Mouse (Mus musculus): Measurements from ENCODE around the gene Smim1. TPM values are rescaled to one million over a fixed set of nuclear protein-coding genes. Genes with fewer than 3 reads are reported as not detected.

Gene Smim1
- polyA plus RNA-seq (2017; shearing (Covaris generic)) = 0.18 TPM

DNA sequence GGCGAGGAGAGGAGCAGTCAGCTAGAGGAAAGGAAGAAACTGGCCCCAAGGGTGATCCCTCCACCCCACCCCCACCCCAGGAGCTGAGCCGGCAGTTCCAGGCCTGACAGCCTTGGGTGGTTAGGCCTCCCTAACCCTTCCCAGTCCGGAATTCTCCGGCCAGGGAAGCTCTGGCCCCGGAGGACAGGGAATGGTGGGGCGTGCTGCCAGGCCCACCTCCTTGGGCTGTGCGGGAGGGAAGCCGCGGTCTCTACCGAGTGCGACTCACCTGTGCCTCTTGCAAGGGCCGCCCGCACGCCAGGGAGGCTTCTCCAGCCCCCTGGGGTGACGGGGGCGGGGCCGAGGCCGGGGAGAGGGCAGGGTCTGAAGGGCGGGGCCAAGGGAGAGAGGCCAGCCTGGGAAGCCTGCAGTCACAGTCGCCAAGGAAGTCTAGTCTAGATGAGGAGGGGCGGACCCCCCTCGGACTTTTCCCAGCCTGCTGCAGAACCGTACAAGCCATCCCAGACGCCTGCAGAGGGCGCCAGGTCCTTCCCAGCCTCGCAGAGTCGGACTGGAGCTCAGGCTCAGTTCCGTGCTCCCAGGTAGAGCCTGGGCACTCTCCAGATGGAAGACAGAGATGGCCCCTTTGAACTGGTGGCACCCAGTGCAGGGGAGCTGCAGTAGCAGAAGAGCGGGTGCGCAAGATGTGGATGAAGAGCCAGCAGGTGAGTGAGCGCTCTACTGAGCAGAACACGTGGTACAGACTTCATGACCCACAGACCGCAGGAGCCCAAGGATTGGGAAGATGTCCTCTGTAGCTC, at the start of gene Smim1:
Gene Smim1 (minus strand): TSS at position 590 of the 800 bp plus-strand sequence.

DNA sequence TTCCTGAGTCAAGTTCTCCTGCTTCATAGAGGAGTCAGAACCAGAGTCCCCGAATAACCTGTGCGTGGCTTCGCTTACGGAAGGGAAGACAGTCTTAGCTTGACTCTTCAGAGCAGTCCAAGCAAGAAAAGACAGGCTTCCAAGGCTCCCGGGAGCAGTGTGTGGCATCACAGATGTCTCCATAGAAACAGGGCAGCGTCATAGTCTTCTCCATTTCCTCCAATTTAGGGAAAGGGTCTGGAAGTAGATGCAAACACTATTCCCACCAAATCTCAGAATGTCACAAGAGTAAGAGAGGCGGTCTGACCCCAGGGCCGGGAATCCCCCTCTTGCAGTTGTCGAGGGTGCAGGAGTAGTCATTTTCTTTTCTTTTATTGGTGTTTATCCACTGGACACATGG, 16.5 kb upstream of the Smim1 start, which contains the start of gene Ccdc27:
Gene Ccdc27 (minus strand): TSS at position 101 of the 400 bp plus-strand sequence.

DNA sequence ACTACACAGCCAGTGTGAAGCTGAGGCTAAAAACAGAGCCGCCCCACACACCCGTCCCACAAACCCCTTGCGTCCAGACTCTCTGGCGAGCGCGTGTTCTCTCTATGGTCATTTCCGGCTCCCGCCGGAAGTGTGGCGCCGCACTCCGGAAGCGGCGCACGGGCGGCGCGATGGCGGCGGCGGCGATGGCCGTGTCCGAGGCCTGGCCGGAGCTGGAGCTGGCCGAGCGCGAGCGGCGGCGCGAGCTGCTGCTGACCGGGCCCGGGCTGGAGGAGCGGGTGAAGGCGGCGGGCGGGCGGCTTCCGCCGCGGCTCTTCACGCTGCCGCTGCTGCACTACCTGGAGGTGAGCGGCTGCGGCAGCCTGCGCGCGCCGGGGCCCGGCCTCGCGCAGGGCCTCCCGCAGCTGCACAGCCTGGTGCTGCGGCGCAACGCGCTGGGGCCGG, 14.4 kb downstream of the Smim1 start, which contains the start of gene Lrrc47:
Gene Lrrc47 (plus strand): TSS at position 86 of the 444 bp plus-strand sequence.

DNA sequence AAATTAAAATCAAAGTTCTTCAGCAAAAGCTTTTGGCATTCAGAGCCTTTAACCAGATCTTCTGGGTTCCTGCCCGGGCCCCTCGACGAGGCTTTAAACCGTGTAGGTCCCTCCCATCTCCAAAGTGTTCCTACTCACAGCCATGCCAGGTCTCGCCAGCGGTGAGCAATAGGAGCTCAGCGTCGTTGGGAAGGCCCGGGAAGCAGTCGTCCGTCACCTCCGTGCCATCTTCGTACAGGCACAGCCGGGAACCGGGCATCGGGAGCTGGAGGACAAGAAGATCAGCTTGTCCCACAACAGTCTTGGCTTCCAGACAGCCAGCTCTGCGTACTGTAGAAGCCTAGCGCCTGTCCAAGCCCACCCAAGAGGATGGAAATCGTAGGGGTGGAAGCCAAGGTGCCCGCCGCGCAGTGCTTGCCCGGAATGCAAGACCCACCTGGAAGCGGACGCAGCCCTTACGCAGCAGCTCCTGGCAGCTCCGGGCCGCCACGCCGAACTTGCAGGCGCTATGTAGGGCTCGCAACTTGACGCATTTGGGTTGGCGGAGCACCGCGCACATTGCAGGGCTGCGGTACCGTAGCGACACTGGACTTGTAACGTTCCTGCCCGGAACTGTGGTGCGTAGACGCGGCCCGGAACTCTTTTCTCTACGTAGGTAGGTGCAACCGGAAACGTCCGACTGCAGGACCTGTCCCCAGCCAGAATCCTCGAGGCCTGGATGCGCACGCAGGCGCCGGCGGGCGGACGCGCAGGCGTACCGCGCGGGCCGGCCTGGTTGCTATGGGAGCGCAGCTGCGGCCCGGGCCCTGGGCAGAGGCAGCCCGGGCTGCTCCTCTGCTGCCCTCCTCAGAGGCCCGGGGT, 51.4 kb downstream of the Smim1 start, which contains the start of the genes Dffb and Cep104:
Gene Dffb (minus strand): TSS at position 696 of the 861 bp plus-strand sequence.
Gene Cep104 (plus strand): TSS at position 764 of the 861 bp plus-strand sequence.

Other genes with a start within 250 kb of the Smim1 start
- gene A430005L14Rik, start 69.0 kb downstream of the Smim1 start, polyA plus RNA-seq (2017; shearing (Covaris generic)) = 74.9 TPM
- 23.0 TPM for gene Dffb, start 51.1 kb downstream of the Smim1 start, polyA plus RNA-seq (2017; shearing (Covaris generic))
- 13.5 TPM for gene Cep104, start 51.0 kb downstream of the Smim1 start, polyA plus RNA-seq (2017; shearing (Covaris generic))
- 57.1 TPM for gene Lrrc47, start 14.5 kb downstream of the Smim1 start, polyA plus RNA-seq (2017; shearing (Covaris generic))
- gene Ccdc27, start 16.4 kb upstream of the Smim1 start, polyA plus RNA-seq (2017; shearing (Covaris generic)) = not detected
- gene Trp73, start 114.0 kb upstream of the Smim1 start, polyA plus RNA-seq (2017; shearing (Covaris generic)) = not detected
- 38.4 TPM for gene Wrap73, start 116.1 kb upstream of the Smim1 start, polyA plus RNA-seq (2017; shearing (Covaris generic))
- 376 TPM for gene Tprgl, start 134.4 kb upstream of the Smim1 start, polyA plus RNA-seq (2017; shearing (Covaris generic))
- gene Megf6, start 144.5 kb upstream of the Smim1 start, polyA plus RNA-seq (2017; shearing (Covaris generic)) = 0.38 TPM

Measured in CD4-positive, CD25-positive, alpha-beta regulatory T cell (primary cell).